In the genomic region with DNA sequence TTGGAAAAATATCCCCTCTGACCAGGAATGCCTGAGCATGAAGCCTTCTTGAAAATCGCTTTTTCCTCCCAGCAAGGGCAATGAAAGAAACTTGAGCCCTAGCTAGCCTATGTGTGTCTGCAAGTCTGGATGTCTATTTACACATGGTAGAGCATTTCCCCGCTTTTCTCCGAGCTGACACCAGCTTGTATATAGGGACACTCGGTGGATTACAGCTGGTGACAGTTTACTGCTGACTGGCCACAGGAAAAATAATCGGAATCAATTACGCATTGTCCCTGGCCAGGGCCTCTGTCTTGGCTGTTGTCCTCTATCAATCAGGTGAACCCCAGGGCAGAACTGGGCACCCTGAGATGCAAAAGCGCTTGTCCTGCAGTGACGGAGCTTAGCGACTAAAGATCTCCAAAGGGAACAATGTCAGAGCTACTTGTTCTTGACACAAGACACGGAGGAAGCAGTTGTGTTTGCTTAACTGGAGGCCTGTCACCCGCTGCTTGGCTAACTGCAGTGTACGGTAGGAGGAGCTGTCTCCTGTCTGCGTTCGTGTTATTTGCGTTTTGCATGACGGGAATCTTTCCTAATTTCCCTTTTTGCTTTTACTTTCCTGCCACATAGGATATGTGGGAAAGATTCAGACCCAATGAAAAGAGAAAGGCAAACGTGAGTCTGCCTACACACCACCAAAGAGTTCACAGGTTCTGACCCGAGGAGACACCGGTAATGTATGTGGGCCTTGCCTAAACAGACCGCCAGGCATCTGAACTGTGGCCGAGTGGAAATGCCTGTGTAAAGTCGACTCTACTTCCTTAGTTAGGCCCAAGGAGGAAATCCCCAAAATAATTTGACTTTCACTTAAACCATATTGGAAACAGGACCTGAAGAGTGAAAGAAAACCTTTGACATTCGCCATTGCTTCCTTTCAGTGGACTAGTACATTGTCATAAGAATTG, we compare ENCODE assay signal across 8 mouse cellular contexts. TPM values are rescaled to one million over a fixed set of nuclear protein-coding genes. Genes with fewer than 3 reads are reported as not detected.
DNase-seq lines count a peak whose midpoint lies in the region; ATAC-seq and TF ChIP-seq lines count a peak whose summit lies in the region.

No protein-coding gene starts in this region.

- no peaks in the 10 kb centered on the region for H3K9me3 ChIP-seq in forebrain, embryonic 14.5 days (replicated peaks; ENCODE audit: control insufficient read depth, low read length)
- H3K9me3 ChIP-seq in hindbrain, embryonic 12.5 days (replicated peaks) = no peaks in the 10 kb centered on the region
- no peaks in the 10 kb centered on the region for H3K9me3 ChIP-seq in limb, embryonic 14.5 days (ENCODE audit: control insufficient read depth, low read length)
- no peaks in the 10 kb centered on the region for H3K9me3 ChIP-seq in midbrain, embryonic 12.5 days

- 61% methylated on average over 23 of the region's 23 CpGs for WGBS in forebrain, embryonic 14.5 days
- WGBS in hindbrain, embryonic 12.5 days = 37% methylated on average over 23 of the region's 23 CpGs
- 38% methylated on average over 23 of the region's 23 CpGs for WGBS in limb, embryonic 14.5 days
- 59% methylated on average over 23 of the region's 23 CpGs for WGBS in midbrain, embryonic 12.5 days

- H3K4me1 ChIP-seq in forebrain, embryonic 14.5 days (ENCODE audit: control insufficient read depth, insufficient read depth, low read length) = peaks cover 15% of the 10 kb centered on the region
- H3K4me1 ChIP-seq in hindbrain, embryonic 12.5 days = peaks cover 34% of the 10 kb centered on the region
- peaks cover 88% of the 10 kb centered on the region for H3K4me1 ChIP-seq in limb, embryonic 14.5 days (ENCODE audit: control insufficient read depth, insufficient read depth, low read length)
- peaks cover 20% of the 10 kb centered on the region for H3K4me1 ChIP-seq in midbrain, embryonic 12.5 days

- peak; percentile 41 for DNase-seq in thymus, postnatal 0 days (ENCODE audit: low spot score)
- DNase-seq in thymus, postnatal 36 days = no peak
- peak; percentile 41 for DNase-seq in forebrain, embryonic 14.5 days (ENCODE audit: low spot score)
- peak; percentile 68 for DNase-seq in limb, embryonic 14.5 days (ENCODE audit: low spot score)
- DNase-seq in right cerebral cortex, postnatal 36 days (ENCODE audit: low spot score in 2 of 2) = no peak

- H3K36me3 ChIP-seq in forebrain, embryonic 14.5 days (ENCODE audit: control insufficient read depth, insufficient read depth, low read length) = no peaks in the 10 kb centered on the region
- no peaks in the 10 kb centered on the region for H3K36me3 ChIP-seq in hindbrain, embryonic 12.5 days
- no peaks in the 10 kb centered on the region for H3K36me3 ChIP-seq in limb, embryonic 14.5 days (ENCODE audit: control insufficient read depth, insufficient read depth, low read length)
- H3K36me3 ChIP-seq in midbrain, embryonic 12.5 days = no peaks in the 10 kb centered on the region

- H3K9ac ChIP-seq in forebrain, embryonic 14.5 days (ENCODE audit: low read length) = no peak overlapping the region; the same call in 1 of the 2 replicates
- peak overlapping the region; percentile 38 for H3K9ac ChIP-seq in hindbrain, embryonic 12.5 days
- peak overlapping the region; percentile 32; the same call in 1 of the 2 replicates for H3K9ac ChIP-seq in limb, embryonic 14.5 days (ENCODE audit: low read depth, low read length, severe bottlenecking)
- no peak overlapping the region for H3K9ac ChIP-seq in midbrain, embryonic 12.5 days (replicated peaks)

- ATAC-seq in forebrain, embryonic 14.5 days = no peak
- peak; percentile 49 for ATAC-seq in hindbrain, embryonic 12.5 days (ENCODE audit: low FRiP score)
- peak; percentile 21; the same call in 1 of the 2 replicates for ATAC-seq in limb, embryonic 14.5 days (ENCODE audit: low FRiP score, low read depth)
- peak; percentile 32 for ATAC-seq in midbrain, embryonic 12.5 days (ENCODE audit: low FRiP score, low read depth)
- ATAC-seq in activated CD4-positive, CD25-positive, alpha-beta regulatory T cell, adult 4 months = no peak

- H3K4me2 ChIP-seq in forebrain, embryonic 14.5 days (ENCODE audit: low read length) = no peak overlapping the region
- peak overlapping the region; percentile 30 for H3K4me2 ChIP-seq in hindbrain, embryonic 12.5 days (replicated peaks)
- H3K4me2 ChIP-seq in limb, embryonic 14.5 days (replicated peaks; ENCODE audit: low read depth, low read length, severe bottlenecking) = peak overlapping the region; percentile 28
- 0 out of 2 replicates have a peak overlapping the region, but pooled peaks have one; percentile 16 for H3K4me2 ChIP-seq in midbrain, embryonic 12.5 days (replicated peaks)

- H3K27me3 ChIP-seq in forebrain, embryonic 14.5 days (replicated peaks; ENCODE audit: control insufficient read depth, insufficient read depth, low read length) = no peaks in the 10 kb centered on the region
- H3K27me3 ChIP-seq in hindbrain, embryonic 12.5 days = no peaks in the 10 kb centered on the region
- no peaks in the 10 kb centered on the region for H3K27me3 ChIP-seq in limb, embryonic 14.5 days (ENCODE audit: control insufficient read depth, insufficient read depth, low read length)
- no peaks in the 10 kb centered on the region for H3K27me3 ChIP-seq in midbrain, embryonic 12.5 days

- no peak for TF ChIP-seq POLR2A in limb, embryonic 14.5 days (IDR thresholded peaks at IDR 0.05; ENCODE audit: borderline replicate concordance, extremely low read depth, insufficient read depth, insufficient read length)

- no peak overlapping the region for H3K4me3 ChIP-seq in forebrain, embryonic 14.5 days (ENCODE audit: low read depth, low read length)
- H3K4me3 ChIP-seq in hindbrain, embryonic 12.5 days = no peak overlapping the region
- peak overlapping the region; percentile 7; the same call in 1 of the 2 replicates for H3K4me3 ChIP-seq in limb, embryonic 14.5 days (replicated peaks; ENCODE audit: low read length)
- no peak overlapping the region for H3K4me3 ChIP-seq in midbrain, embryonic 12.5 days

- no peak overlapping the region; the same call in 1 of the 2 replicates for H3K27ac ChIP-seq in forebrain, embryonic 14.5 days (ENCODE audit: low read depth, low read length)
- peak overlapping the region; percentile 85 for H3K27ac ChIP-seq in hindbrain, embryonic 12.5 days
- peak overlapping the region; percentile 94 for H3K27ac ChIP-seq in limb, embryonic 14.5 days (replicated peaks; ENCODE audit: low read depth, low read length)
- peak overlapping the region; percentile 47 for H3K27ac ChIP-seq in midbrain, embryonic 12.5 days (replicated peaks)

RNA-seq across cellular contexts. Expression of gene 4930558K02Rik, which starts 25.7 kb away (rescaled TPM):
- 0.13 and 0.40 TPM in 2 replicates for polyA plus RNA-seq in thymus, postnatal 0 days (2015; fragmentation: Nextera tagmentation; extraction: Ambion mirVana)
- polyA plus RNA-seq in forebrain, embryonic 14.5 days (2014; fragmentation: Nextera tagmentation; extraction: Ambion mirVana) = 0.18 TPM in 1 of 2 replicates, not detected in the other
- polyA plus RNA-seq in hindbrain, embryonic 12.5 days (2016; fragmentation: Nextera tagmentation; extraction: Ambion mirVana) = not detected in 2 replicates
- polyA plus RNA-seq in limb, embryonic 14.5 days (2012; rRNA removed) = not detected in 2 replicates
- polyA plus RNA-seq in limb, embryonic 14.5 days (2014; fragmentation: Nextera tagmentation; extraction: Ambion mirVana) = not detected in 2 replicates
- polyA plus RNA-seq in midbrain, embryonic 12.5 days (2016; fragmentation: Nextera tagmentation; extraction: Ambion mirVana) = not detected in 2 replicates
- not detected for polyA plus RNA-seq in activated CD4-positive, CD25-positive, alpha-beta regulatory T cell, adult 4 months (2017; shearing (Covaris generic))

RNA-seq across cellular contexts. Expression of gene Pigc, which starts 36.1 kb away (rescaled TPM):
- polyA plus RNA-seq in thymus, postnatal 0 days (2015; fragmentation: Nextera tagmentation; extraction: Ambion mirVana) = 27.7 and 29.6 TPM in 2 replicates
- 37.2 and 40.8 TPM in 2 replicates for polyA plus RNA-seq in forebrain, embryonic 14.5 days (2014; fragmentation: Nextera tagmentation; extraction: Ambion mirVana)
- 35.4 and 36.6 TPM in 2 replicates for polyA plus RNA-seq in hindbrain, embryonic 12.5 days (2016; fragmentation: Nextera tagmentation; extraction: Ambion mirVana)
- polyA plus RNA-seq in limb, embryonic 14.5 days (2012; rRNA removed) = 36.9 and 45.4 TPM in 2 replicates
- 51.3 and 52.8 TPM in 2 replicates for polyA plus RNA-seq in limb, embryonic 14.5 days (2014; fragmentation: Nextera tagmentation; extraction: Ambion mirVana)
- 32.7 and 34.9 TPM in 2 replicates for polyA plus RNA-seq in midbrain, embryonic 12.5 days (2016; fragmentation: Nextera tagmentation; extraction: Ambion mirVana)
- polyA plus RNA-seq in activated CD4-positive, CD25-positive, alpha-beta regulatory T cell, adult 4 months (2017; shearing (Covaris generic)) = 10 to 100 TPM; 25.1 to 40.2 TPM

Comparison
In these comparisons a context has a peak if more than half of its experiments do, and no peak if none do; other contexts are left out.
1. DNase-seq: peak in thymus, postnatal 0 days (single experiment), forebrain, embryonic 14.5 days (single experiment) and limb, embryonic 14.5 days (single experiment); none in thymus, postnatal 36 days (0 of 2) and right cerebral cortex, postnatal 36 days (0 of 2).
2. ATAC-seq: peak in hindbrain, embryonic 12.5 days (single experiment), limb, embryonic 14.5 days (single experiment) and midbrain, embryonic 12.5 days (single experiment); none in forebrain, embryonic 14.5 days (single experiment) and activated CD4-positive, CD25-positive, alpha-beta regulatory T cell, adult 4 months (single experiment).
3. H3K9ac ChIP-seq: peak in hindbrain, embryonic 12.5 days (single experiment) and limb, embryonic 14.5 days (single experiment); none in forebrain, embryonic 14.5 days (single experiment) and midbrain, embryonic 12.5 days (single experiment).